Mouse (Mus musculus) lung, postnatal 0 days (tissue): ENCODE data around the gene Gm10203.

Experiments
- CTCF ChIP-seq: IDR thresholded peaks from 2 replicates; pipeline ENCODE4 v1.5.1; 2016; ENCODE audit warnings: antibody characterized with exemption, mild to moderate bottlenecking
- EP300 ChIP-seq: IDR thresholded peaks from 2 replicates; pipeline ENCODE4 v1.6.1; 2016; ENCODE audit warnings: antibody characterized with exemption, mild to moderate bottlenecking, control low read depth

DNA sequence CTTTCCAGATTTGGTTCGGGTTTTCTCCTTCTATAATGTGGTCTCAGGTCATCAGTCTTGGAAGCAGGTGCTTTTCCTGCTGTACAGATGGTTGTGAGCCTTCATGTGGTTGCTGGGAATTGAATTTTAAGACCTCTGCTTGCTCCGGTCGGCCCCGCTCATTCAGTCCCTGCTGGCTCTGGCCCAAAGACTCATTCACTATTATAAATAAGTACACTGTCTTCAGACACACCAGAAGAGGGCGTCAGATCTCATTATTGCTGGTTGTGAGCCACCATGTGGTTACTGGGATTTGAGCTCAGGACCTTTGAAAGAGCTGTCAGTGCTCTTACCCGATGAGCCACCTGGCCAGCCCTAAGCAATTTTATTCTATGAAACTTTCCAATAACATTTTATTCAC, 34.6 kb upstream of the Gm10203 start:
- TF ChIP-seq CTCF (peak; percentile 37), EP300 (no peak)
